ENCODE assay signal across 11 mouse cellular contexts in the genomic region with DNA sequence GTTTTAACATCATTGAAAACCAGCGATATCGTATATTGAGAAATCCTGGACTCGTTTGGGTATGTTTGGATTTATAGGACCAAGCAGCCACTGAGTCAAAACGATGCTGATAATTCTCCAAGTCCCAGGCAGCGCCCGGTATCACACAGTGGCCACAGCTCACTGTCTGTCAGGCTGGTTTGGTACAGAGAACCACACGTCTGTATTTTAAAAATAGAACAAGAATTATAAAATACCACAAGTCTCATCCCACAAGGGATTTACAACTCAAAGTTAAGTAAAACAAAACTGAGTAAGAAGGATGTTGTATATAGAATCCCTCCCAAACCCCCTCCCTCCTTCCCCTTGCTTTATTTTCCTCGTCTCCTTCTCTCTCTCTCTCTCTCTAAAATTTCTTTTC.
"Had no signal": no experiment of that assay in that cellular context is flagged by ENCODE, and none has a peak within 500 bp of the region (broad histone marks: within the 10 kb centered on the region; RNA-seq: fewer than 3 reads in every experiment).

No protein-coding gene starts in this region.

- H3K4me2 ChIP-seq: kidney, embryonic 15.5 days; liver, embryonic 13.5 days; neural tube, embryonic 12.5 days had no signal

- H3K36me3 ChIP-seq: kidney, embryonic 15.5 days; liver, embryonic 13.5 days; neural tube, embryonic 12.5 days had no signal

- H3K4me1 ChIP-seq: liver, embryonic 13.5 days; neural tube, embryonic 12.5 days had no signal

- H3K27me3 ChIP-seq: kidney, embryonic 15.5 days; liver, embryonic 13.5 days; neural tube, embryonic 12.5 days had no signal

- H3K9ac ChIP-seq: kidney, embryonic 15.5 days; liver, embryonic 13.5 days; liver, postnatal 0 days; neural tube, embryonic 12.5 days had no signal

- H3K9me3 ChIP-seq: kidney, embryonic 15.5 days; liver, embryonic 13.5 days; neural tube, embryonic 12.5 days had no signal

- DNase-seq: kidney, adult 2 months; kidney, postnatal 14 days; liver; liver, embryonic 13.5 days; liver, postnatal 0 days; lung, postnatal 10 days; midbrain, embryonic 14.5 days; thymus, postnatal 4 days had no signal

- H3K27ac ChIP-seq: kidney, embryonic 15.5 days; left cerebral cortex, adult 2 months; liver, embryonic 13.5 days; neural tube, embryonic 12.5 days had no signal

- H3K4me3 ChIP-seq: kidney, embryonic 15.5 days; left cerebral cortex, adult 2 months; liver, embryonic 13.5 days; neural tube, embryonic 12.5 days had no signal

- ATAC-seq: liver, postnatal 0 days had no signal
